Mouse (Mus musculus) E14TG2a.4 (cell line): Measurements from ENCODE around the gene Il11.

Experiments used
- CTCF ChIP-seq: conservative IDR thresholded peaks from 2 replicates; pipeline ENCODE4 v1.5.1; 2014; ENCODE audit warnings: low read length
- NANOG ChIP-seq: IDR thresholded peaks from 2 replicates; pipeline ENCODE4 v1.6.1; 2014; ENCODE audit warnings: borderline replicate concordance, low read length, mixed read lengths
- POU5F1 ChIP-seq: IDR thresholded peaks from 2 replicates; pipeline ENCODE4 v1.6.1; 2014; ENCODE audit warnings: low read length, borderline replicate concordance

DNA sequence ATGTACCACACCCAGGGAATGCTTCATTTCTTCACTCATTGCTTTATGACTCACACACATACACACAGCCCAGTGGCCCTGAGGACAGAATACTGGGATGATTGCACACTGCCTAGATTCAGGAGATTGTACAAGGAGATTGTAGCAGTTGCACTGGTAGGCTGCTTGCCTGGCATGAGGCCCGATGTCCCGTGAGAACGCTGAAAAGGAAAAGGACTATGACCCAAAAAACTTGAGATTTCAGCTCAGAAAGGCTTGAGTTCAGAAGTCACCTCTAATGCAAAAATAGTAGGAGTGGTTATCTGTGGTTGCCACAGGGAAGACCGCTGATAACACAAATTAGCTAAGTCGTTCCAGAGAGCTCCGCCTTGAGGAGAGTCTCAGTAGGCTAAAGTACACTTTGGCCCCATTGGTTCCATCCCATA lies 49.7 kb downstream of the Il11 start:
- TF ChIP-seq CTCF (no peak), POU5F1 (no peak), NANOG (no peak)
